ENCODE assay signal across 15 mouse cellular contexts in genomic region chr5:107910084-107910616, GRCm38 (mm10).
"Had no signal": no experiment of that assay in that cellular context is flagged by ENCODE, and none has a peak within 500 bp of the region (broad histone marks: within the 10 kb centered on the region; RNA-seq: fewer than 3 reads in every experiment).

No protein-coding gene starts in this region.

- DNase-seq: kidney, adult 11 months; kidney, adult 9 months; kidney, postnatal 36 days; lung, adult 2 months; thymus, adult 2 months; thymus, postnatal 25 days had no signal

- H3K27me3 ChIP-seq: liver, embryonic 15.5 days; midbrain, embryonic 13.5 days; neural tube, embryonic 12.5 days; stomach, embryonic 15.5 days had no signal

- H3K9me3 ChIP-seq: limb, embryonic 10.5 days; liver, embryonic 15.5 days; midbrain, embryonic 13.5 days; neural tube, embryonic 12.5 days; stomach, embryonic 15.5 days had no signal

- H3K4me1 ChIP-seq: limb, embryonic 10.5 days; liver, embryonic 15.5 days; midbrain, embryonic 13.5 days; neural tube, embryonic 12.5 days; stomach, embryonic 15.5 days had no signal

- H3K27ac ChIP-seq: kidney, postnatal 0 days; layer of hippocampus, adult 2 months; limb, embryonic 10.5 days; liver, embryonic 15.5 days; macrophage; midbrain, embryonic 13.5 days; neural tube, embryonic 12.5 days; stomach, embryonic 15.5 days had no signal

- ATAC-seq: lung, postnatal 0 days; midbrain, embryonic 13.5 days had no signal

- H3K4me3 ChIP-seq: layer of hippocampus, adult 2 months; limb, embryonic 10.5 days; liver, embryonic 15.5 days; midbrain, embryonic 13.5 days; neural tube, embryonic 12.5 days; stomach, embryonic 15.5 days had no signal

- H3K9ac ChIP-seq: liver, embryonic 15.5 days; midbrain, embryonic 13.5 days; neural tube, embryonic 12.5 days; stomach, embryonic 15.5 days had no signal
